Comparison of ENCODE assay signal across 11 mouse cellular contexts in genomic region chr4:116799901-116800300, GRCm38 (mm10). TPM values are rescaled to one million over a fixed set of nuclear protein-coding genes. Genes with fewer than 3 reads are reported as not detected.
DNase-seq lines count a peak whose midpoint lies in the region; ATAC-seq lines count a peak whose summit lies in the region.
"Had no signal": no experiment of that assay in that cellular context is flagged by ENCODE, and none has a peak within 500 bp of the region (broad histone marks: within the 10 kb centered on the region; RNA-seq: fewer than 3 reads in every experiment).

No protein-coding gene starts in this region.

- H3K4me1 ChIP-seq in midbrain, embryonic 10.5 days, result no peaks in the 10 kb centered on the region
- no peaks in the 10 kb centered on the region for H3K4me1 ChIP-seq in midbrain, embryonic 15.5 days
- no peaks in the 10 kb centered on the region for H3K4me1 ChIP-seq in forebrain, embryonic 10.5 days
- H3K4me1 ChIP-seq: embryonic facial prominence, embryonic 15.5 days; midbrain, embryonic 12.5 days had no signal

- no peak overlapping the region for H3K4me2 ChIP-seq in midbrain, embryonic 15.5 days
- H3K4me2 ChIP-seq: embryonic facial prominence, embryonic 15.5 days; midbrain, embryonic 12.5 days had no signal

- no peak overlapping the region for H3K9ac ChIP-seq in midbrain, embryonic 15.5 days
- H3K9ac ChIP-seq: embryonic facial prominence, embryonic 15.5 days; midbrain, embryonic 12.5 days had no signal

- peak; percentile 47 to 53 for DNase-seq in cerebellum, postnatal 10 days
- no peak for DNase-seq in cerebellum, adult 11-12 months
- peak; percentile 30 for DNase-seq in midbrain, embryonic 10.5 days (ENCODE audit: low spot score)
- DNase-seq in embryo, embryonic 10 days (ENCODE audit: low spot score), result peak; percentile 70
- no peak for DNase-seq in ovary, adult 18-20 months (ENCODE audit: low spot score)
- no peak for DNase-seq in forebrain, embryonic 10.5 days (ENCODE audit: extremely low spot score, low spot score)
- DNase-seq: kidney, adult 9 months had no signal

- ATAC-seq in midbrain, embryonic 15.5 days (replicated peaks), result no peak
- 0 out of 2 replicates have a peak, but pooled peaks have one; percentile 52 for ATAC-seq in monocyte, adult 5-6 weeks (replicated peaks; ENCODE audit: insufficient number of reproducible peaks, low FRiP score, low TSS enrichment, poor library complexity, severe bottlenecking)

- H3K36me3 ChIP-seq in midbrain, embryonic 10.5 days, result peaks cover 36% of the 10 kb centered on the region
- H3K36me3 ChIP-seq in midbrain, embryonic 15.5 days (replicated peaks), result peaks cover 19% of the 10 kb centered on the region; the same call in 1 of the 2 replicates
- H3K36me3 ChIP-seq in forebrain, embryonic 10.5 days (replicated peaks), result peaks cover 42% of the 10 kb centered on the region

- H3K9me3 ChIP-seq in midbrain, embryonic 10.5 days (replicated peaks), result no peaks in the 10 kb centered on the region
- no peaks in the 10 kb centered on the region for H3K9me3 ChIP-seq in midbrain, embryonic 15.5 days
- H3K9me3 ChIP-seq in forebrain, embryonic 10.5 days, result no peaks in the 10 kb centered on the region
- H3K9me3 ChIP-seq: embryonic facial prominence, embryonic 15.5 days; midbrain, embryonic 12.5 days had no signal

- H3K27me3 ChIP-seq in midbrain, embryonic 10.5 days (ENCODE audit: low read depth, poor library complexity, severe bottlenecking), result no peaks in the 10 kb centered on the region
- H3K27me3 ChIP-seq in midbrain, embryonic 15.5 days (replicated peaks), result no peaks in the 10 kb centered on the region
- no peaks in the 10 kb centered on the region for H3K27me3 ChIP-seq in forebrain, embryonic 10.5 days (ENCODE audit: poor library complexity, severe bottlenecking)
- H3K27me3 ChIP-seq: embryonic facial prominence, embryonic 15.5 days; midbrain, embryonic 12.5 days had no signal

- WGBS in midbrain, embryonic 10.5 days, result 51% methylated on average over 5 of the region's 5 CpGs
- WGBS in midbrain, embryonic 15.5 days, result 39% methylated on average over 5 of the region's 5 CpGs
- 48% methylated on average over 5 of the region's 5 CpGs for WGBS in forebrain, embryonic 10.5 days

- H3K27ac ChIP-seq in midbrain, embryonic 10.5 days (replicated peaks), result no peak overlapping the region
- H3K27ac ChIP-seq in midbrain, embryonic 15.5 days, result no peak overlapping the region
- H3K27ac ChIP-seq in forebrain, embryonic 10.5 days, result no peak overlapping the region
- H3K27ac ChIP-seq: embryonic facial prominence, embryonic 15.5 days; midbrain, embryonic 12.5 days had no signal

- no peak overlapping the region for H3K4me3 ChIP-seq in midbrain, embryonic 10.5 days
- no peak overlapping the region for H3K4me3 ChIP-seq in midbrain, embryonic 15.5 days
- no peak overlapping the region for H3K4me3 ChIP-seq in forebrain, embryonic 10.5 days
- H3K4me3 ChIP-seq: embryonic facial prominence, embryonic 15.5 days; midbrain, embryonic 12.5 days had no signal

RNA-seq across cellular contexts. Expression of gene Toe1, which starts 7.5 kb away (rescaled TPM):
- polyA plus RNA-seq in midbrain, embryonic 10.5 days (2016; fragmentation: Nextera tagmentation; extraction: Ambion mirVana), result 38.8 and 40.9 TPM in 2 replicates
- polyA plus RNA-seq in midbrain, embryonic 15.5 days (2015; fragmentation: Nextera tagmentation; extraction: Ambion mirVana), result 31.9 and 32.0 TPM in 2 replicates
- 32.9 to 53.5 TPM (median 37.8 TPM) in 3 replicates for total RNA-seq in monocyte, adult 5-6 weeks (2017)
- polyA plus RNA-seq in forebrain, embryonic 10.5 days (2016; fragmentation: Nextera tagmentation; extraction: Ambion mirVana), result 41.3 and 44.1 TPM in 2 replicates

RNA-seq across cellular contexts. Expression of gene Mutyh, which starts 7.6 kb away (rescaled TPM):
- 27.1 and 27.3 TPM in 2 replicates for polyA plus RNA-seq in midbrain, embryonic 10.5 days (2016; fragmentation: Nextera tagmentation; extraction: Ambion mirVana)
- polyA plus RNA-seq in midbrain, embryonic 15.5 days (2015; fragmentation: Nextera tagmentation; extraction: Ambion mirVana), result 8.3 and 9.5 TPM in 2 replicates
- 3.2 to 8.0 TPM (median 4.5 TPM) in 3 replicates for total RNA-seq in monocyte, adult 5-6 weeks (2017)
- 30.4 and 30.6 TPM in 2 replicates for polyA plus RNA-seq in forebrain, embryonic 10.5 days (2016; fragmentation: Nextera tagmentation; extraction: Ambion mirVana)

RNA-seq across cellular contexts. Expression of gene Hpdl, which starts 21.6 kb away (rescaled TPM):
- 1.0 and 1.2 TPM in 2 replicates for polyA plus RNA-seq in midbrain, embryonic 10.5 days (2016; fragmentation: Nextera tagmentation; extraction: Ambion mirVana)
- 0.59 and 0.92 TPM in 2 replicates for polyA plus RNA-seq in midbrain, embryonic 15.5 days (2015; fragmentation: Nextera tagmentation; extraction: Ambion mirVana)
- total RNA-seq in monocyte, adult 5-6 weeks (2017), result not detected in 3 replicates
- 1.5 and 2.2 TPM in 2 replicates for polyA plus RNA-seq in forebrain, embryonic 10.5 days (2016; fragmentation: Nextera tagmentation; extraction: Ambion mirVana)

Comparison
In these comparisons a context has a peak if more than half of its experiments do, and no peak if none do; other contexts are left out.
1. DNase-seq: peak in cerebellum, postnatal 10 days (2 of 2), midbrain, embryonic 10.5 days (single experiment) and embryo, embryonic 10 days (single experiment); none in cerebellum, adult 11-12 months (single experiment), ovary, adult 18-20 months (single experiment) and forebrain, embryonic 10.5 days (single experiment).